Mouse (Mus musculus) lung, postnatal 0 days (tissue): ENCODE measurements around the gene Ttc30a1.

Experiments
- CTCF ChIP-seq: IDR thresholded peaks from 2 replicates; pipeline ENCODE4 v1.5.1; 2016; ENCODE audit warnings: antibody characterized with exemption, mild to moderate bottlenecking
- EP300 ChIP-seq: IDR thresholded peaks from 2 replicates; pipeline ENCODE4 v1.6.1; 2016; ENCODE audit warnings: antibody characterized with exemption, mild to moderate bottlenecking, control low read depth

DNA sequence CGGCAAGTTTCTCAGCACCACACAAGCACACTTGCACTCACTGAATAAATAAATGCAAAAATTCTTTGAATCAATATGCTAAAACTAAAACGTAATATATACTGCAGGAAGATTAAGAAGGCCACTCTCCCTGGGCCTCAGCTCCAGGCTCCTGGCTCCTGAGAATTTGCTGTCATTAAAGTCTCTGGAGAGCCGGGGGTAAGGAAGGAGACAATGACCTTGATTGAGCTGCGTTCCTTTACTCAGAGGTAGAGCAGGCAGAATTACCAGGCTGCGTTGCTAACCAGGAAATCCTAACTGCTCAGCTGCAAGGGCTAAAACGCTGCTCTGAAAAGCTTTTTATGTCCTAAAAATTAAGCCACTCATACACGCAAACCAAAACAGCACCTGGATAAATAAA, 48.2 kb downstream of the Ttc30a1 start:
- TF ChIP-seq CTCF (no peak), EP300 (no peak)
